Mouse (Mus musculus) bone marrow, adult 2 months (tissue): Measurements from ENCODE around the gene Ipo5.

Source experiments
- CTCF ChIP-seq: fragments of 200-500 bp; IDR thresholded peaks from 2 replicates; pipeline ENCODE4 v1.5.1; 2011; ENCODE audit warnings: low read length, control low read depth; ENCODE audit not compliant: control insufficient read depth, insufficient read depth
- POLR2A ChIP-seq: fragments of 200-500 bp; IDR thresholded peaks from 2 replicates; pipeline ENCODE4 v1.6.1; 2011; ENCODE audit warnings: low read depth, mild to moderate bottlenecking, control low read depth, low read length, borderline replicate concordance; ENCODE audit not compliant: control insufficient read depth

- no peak for TF ChIP-seq CTCF
- TF ChIP-seq POLR2A, result no peak
Observed at GRCm38 (mm10) chr14:120881054-120881453, 30.0 kb upstream of the Ipo5 start.
